Mouse (Mus musculus) E14TG2a.4 (cell line): ENCODE results near the gene 4930556J24Rik.

Experiments
- CTCF ChIP-seq: conservative IDR thresholded peaks from 2 replicates; pipeline ENCODE4 v1.5.1; 2014; ENCODE audit warnings: low read length
- POU5F1 ChIP-seq: IDR thresholded peaks from 2 replicates; pipeline ENCODE4 v1.6.1; 2014; ENCODE audit warnings: low read length, borderline replicate concordance

- TF ChIP-seq CTCF (no peak), POU5F1 (no peak)
Observed at GRCm38 (mm10) chr11:3930931-3931330, 45.6 kb downstream of the 4930556J24Rik start.
